Mouse (Mus musculus): ENCODE measurements around the gene Macrod2.

DNA sequence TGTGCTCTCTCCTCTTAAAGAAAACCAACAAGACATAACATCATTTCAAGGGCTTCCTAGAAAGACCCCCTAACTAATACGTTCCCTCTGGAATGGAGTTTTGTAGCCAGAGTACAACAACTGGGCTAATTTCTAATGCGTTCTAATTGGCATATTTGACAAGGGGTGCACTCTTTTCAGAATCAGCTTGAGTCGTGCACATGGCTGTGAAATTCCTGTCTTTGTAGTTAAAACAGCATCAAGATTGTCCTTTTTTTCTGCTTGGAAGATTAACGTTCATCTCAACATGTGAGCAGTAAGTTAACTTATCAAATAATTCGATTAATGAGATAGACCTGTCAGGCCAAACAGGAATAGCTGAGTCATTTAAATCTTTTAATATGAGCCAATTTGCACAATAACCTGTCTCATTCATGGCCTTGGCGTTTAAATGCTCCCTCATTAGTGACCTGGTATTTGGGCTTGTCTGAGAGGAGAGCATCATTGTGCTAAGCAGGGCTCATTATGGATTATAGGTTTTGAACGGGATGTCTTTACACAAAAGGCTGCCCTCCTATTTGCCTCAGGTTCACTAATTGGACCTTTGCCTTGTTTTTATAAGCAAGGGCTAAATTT lies 762.0 kb downstream of the Macrod2 start:
- TF ChIP-seq CTCF (IDR thresholded peaks at IDR 0.05; ENCODE audit: insufficient read depth, low read depth, low read length) (no peak), POLR2A (IDR thresholded peaks at IDR 0.05; ENCODE audit: insufficient read depth, low read depth, low read length) (no peak)
